Mouse (Mus musculus): Measurements from ENCODE around the gene Ccdc177. TPM values are rescaled to one million over a fixed set of nuclear protein-coding genes. Genes with fewer than 3 reads are reported as not detected.

Gene Ccdc177
- total RNA-seq, 2 experiments from 2014 or later: 18.4 to 18.6 TPM

GRCm38 (mm10) chr12:80721458-80721857 lies 39.0 kb downstream of the Ccdc177 start:
- H3K4me3 ChIP-seq: no peak overlapping the region
- H3K27ac ChIP-seq: no peak overlapping the region
- no peak for DNase-seq (ENCODE audit: low spot score in 2 of 2)
- TF ChIP-seq CTCF (conservative IDR thresholded peaks at IDR 0.05): no peak

- no peak for DNase-seq (ENCODE audit: low spot score in 2 of 2)
- no peak overlapping the region for H3K27ac ChIP-seq
- no peak for TF ChIP-seq CTCF (conservative IDR thresholded peaks at IDR 0.05)
- no peak overlapping the region for H3K4me3 ChIP-seq
Observed at GRCm38 (mm10) chr12:80720507-80720906, 40.0 kb downstream of the Ccdc177 start.

GRCm38 (mm10) chr12:80719141-80719540 lies 41.3 kb downstream of the Ccdc177 start:
- DNase-seq (ENCODE audit: low spot score in 2 of 2): no peak
- Histone ChIP-seq H3K4me3 (no peak overlapping the region), H3K27ac (no peak overlapping the region)
- TF ChIP-seq CTCF (conservative IDR thresholded peaks at IDR 0.05): no peak

DNA sequence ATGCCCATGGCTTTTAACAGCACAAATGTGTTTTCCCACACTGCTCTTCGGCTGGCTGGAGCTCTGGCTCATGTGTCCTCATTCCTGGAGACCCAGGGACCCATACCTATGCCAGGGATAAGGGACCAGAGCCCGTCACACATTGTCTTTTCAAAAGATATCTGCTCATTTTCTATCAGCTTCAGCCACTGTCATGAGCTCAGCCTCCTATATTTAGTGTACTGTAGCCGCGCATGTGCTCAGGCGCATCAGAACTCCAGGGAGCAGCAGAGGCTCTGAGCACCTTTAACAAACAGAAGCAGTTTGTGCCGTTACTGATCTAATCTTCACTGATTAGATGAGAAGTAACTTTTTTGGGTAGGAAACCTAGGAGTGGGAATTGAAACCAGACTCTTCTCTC lies 44.6 kb downstream of the Ccdc177 start:
- TF ChIP-seq CTCF (conservative IDR thresholded peaks at IDR 0.05): no peak
- DNase-seq (ENCODE audit: low spot score in 2 of 2): no peak
- no peak overlapping the region for H3K27ac ChIP-seq
- no peak overlapping the region for H3K4me3 ChIP-seq

GRCm38 (mm10) chr12:80706915-80707604 lies 53.4 kb downstream of the Ccdc177 start:
- peak; percentile 24 to 26 for DNase-seq (ENCODE audit: low spot score in 2 of 2)
- H3K27ac ChIP-seq: peak overlapping the region; percentile 83
- no peak overlapping the region for H3K4me3 ChIP-seq
- no peak for TF ChIP-seq CTCF (conservative IDR thresholded peaks at IDR 0.05)

- no peak for TF ChIP-seq CTCF (conservative IDR thresholded peaks at IDR 0.05)
- DNase-seq (ENCODE audit: low spot score in 2 of 2): no peak
- Histone ChIP-seq H3K4me3 (no peak overlapping the region), H3K27ac (peak overlapping the region; percentile 83)
Observed at GRCm38 (mm10) chr12:80706208-80706914, 54.1 kb downstream of the Ccdc177 start.

Other genes starting within 250 kb of the Ccdc177 start
- gene Galnt16, start 242.4 kb downstream of the Ccdc177 start, total RNA-seq (2021): 100 to 1,000 TPM; 166 to 181 TPM
- gene Slc39a9, start 116.8 kb downstream of the Ccdc177 start, total RNA-seq (2021): 10 to 100 TPM; 37.8 to 37.9 TPM
- 10 to 100 TPM; 34.4 to 44.6 TPM for gene Erh, start 116.3 kb downstream of the Ccdc177 start, total RNA-seq (2021)
- 1 to 10 TPM; 5.6 to 6.5 TPM for gene Plekhd1, start 68.1 kb downstream of the Ccdc177 start, total RNA-seq (2021)
- 10 to 100 TPM; 71.6 to 72.1 TPM for gene Susd6, start 29.8 kb upstream of the Ccdc177 start, total RNA-seq (2021)
- gene Srsf5, start 184.8 kb upstream of the Ccdc177 start, total RNA-seq (2021): 100 to 1,000 TPM; 356 to 358 TPM
- not detected for gene Slc10a1, start 208.0 kb upstream of the Ccdc177 start, total RNA-seq (2021)

All from layer of hippocampus, adult 2 months (tissue).